Mouse (Mus musculus) WW6 (cell line): ENCODE results near the gene Cacnb3.

ENCODE experiments used
- DNase-seq: peaks from one replicate; pipeline ENCODE4 v3.0.0-alpha.2; 2013; ENCODE audit warnings: low read depth, low spot score

Cacnb3 gene

DNA sequence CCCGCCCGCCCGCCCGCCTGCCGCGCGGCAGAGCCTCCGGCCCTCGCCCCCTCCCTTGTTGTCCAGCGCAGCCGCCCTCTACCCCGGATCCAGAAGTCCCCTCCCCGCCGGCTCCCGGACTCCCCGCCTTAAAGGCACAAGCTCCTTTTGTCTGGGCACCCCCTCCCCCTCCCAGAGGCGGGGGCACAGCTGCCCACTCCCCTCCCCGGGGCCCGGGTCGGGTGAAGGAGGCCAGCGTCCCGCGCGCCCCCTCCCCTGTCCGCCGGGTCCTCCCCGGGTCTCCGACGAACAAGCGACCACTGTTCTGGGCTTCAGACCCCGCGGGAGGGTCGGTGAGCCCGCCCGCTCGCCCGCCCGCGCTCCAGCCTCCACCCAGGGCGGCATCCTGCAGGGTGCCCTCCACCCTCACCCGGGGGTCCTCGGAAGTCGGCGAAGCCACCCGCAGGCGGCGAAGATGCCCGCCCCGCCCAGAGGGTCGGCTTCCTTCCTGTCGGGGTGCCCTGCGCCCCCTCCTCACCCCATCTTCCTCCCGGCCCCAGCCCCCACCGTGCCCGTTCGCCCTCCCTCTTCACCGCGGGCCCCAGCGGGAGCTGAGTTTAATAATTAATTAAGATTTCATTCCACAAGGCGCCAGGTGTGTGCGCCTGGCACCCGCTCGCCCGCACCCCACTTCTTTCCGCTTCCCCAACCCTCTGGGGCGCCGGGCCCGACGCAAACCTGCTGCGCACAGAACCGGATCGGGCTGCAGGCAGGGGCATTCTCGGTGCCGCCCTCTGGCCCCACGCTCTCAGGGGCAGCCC, 21.1 kb upstream of the Cacnb3 start, which contains the start of gene Adcy6:
Gene Adcy6, minus strand, starts transcription at position 746 of the 800 bp plus-strand sequence.
- no peak for DNase-seq

DNA sequence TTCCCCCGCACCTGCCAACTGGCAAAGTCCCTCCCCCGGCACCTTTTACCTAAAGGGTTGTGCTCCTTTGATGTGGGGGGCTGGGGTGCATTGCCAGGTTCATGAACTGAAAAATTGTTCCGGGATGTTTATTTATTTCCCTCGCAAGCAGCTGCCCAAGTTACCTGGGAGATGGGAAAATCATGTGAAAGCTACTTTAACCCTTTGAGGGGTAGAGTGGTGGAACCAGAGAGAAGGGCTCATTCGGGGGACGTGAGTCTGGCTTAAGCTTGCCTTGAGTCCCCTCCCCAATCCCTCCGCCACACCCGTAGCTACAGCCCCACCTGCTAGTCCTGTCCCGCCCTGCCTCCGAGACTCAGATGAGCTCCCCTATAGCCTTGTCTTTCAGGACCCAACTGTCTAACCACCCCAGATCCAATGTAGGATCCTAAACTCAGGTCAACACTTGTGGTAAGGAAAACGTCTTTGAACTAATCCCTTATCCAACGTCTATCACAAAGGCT, 20.5 kb upstream of the Cacnb3 start:
- no peak for DNase-seq

DNA sequence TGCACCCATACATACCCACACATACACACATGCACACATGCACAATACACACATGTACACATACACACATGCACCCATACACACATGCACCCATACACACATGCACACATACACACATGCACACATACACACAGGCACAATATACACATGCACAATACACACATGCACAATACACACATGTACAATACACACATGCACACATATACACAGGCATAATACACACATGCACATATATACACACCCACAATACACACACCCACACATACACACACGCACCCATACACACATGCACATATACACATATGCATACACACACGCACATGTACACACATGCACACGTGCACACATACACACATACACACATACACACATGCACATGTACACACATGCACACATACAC, 18.4 kb upstream of the Cacnb3 start:
- no peak for DNase-seq

DNA sequence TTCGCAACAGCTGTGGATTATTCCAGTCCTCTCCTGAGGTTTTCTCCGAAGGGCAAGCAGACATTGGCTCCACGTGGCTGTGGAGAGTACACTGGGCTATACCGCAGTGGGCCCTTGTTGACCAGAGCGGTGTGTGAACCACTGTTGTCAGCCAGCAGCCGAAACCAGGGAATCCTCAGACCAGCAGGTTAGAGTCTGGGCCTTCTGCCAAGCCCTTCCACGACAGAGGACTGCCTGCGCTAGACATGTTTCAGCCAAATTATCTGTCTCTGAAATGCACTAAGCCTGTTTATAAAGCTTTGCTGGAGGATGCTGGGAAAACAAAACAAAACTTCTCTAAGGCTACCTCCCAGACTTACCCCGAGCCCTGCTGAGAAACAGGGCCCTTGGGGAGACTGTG, 16.1 kb upstream of the Cacnb3 start:
- DNase-seq = no peak

DNA sequence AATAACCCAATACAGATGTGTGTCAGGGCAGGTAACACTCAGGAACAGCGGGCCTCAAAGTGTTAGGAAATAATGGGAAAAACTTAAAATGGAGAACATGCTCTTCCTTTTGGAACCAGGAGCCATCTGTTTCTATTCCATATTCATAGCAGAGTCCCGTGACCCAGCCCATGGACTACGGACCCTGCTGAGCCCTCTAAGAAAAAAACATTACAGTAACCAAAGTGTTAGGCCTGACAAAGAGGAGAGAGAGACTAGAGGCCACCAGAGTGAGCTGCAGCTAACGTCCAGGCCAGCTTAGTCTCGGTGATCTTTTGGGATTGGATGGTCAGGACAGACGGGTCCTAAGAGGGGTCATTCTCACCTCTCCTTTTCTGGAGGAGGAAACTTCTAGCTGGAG, 15.7 kb upstream of the Cacnb3 start:
- no peak for DNase-seq

DNA sequence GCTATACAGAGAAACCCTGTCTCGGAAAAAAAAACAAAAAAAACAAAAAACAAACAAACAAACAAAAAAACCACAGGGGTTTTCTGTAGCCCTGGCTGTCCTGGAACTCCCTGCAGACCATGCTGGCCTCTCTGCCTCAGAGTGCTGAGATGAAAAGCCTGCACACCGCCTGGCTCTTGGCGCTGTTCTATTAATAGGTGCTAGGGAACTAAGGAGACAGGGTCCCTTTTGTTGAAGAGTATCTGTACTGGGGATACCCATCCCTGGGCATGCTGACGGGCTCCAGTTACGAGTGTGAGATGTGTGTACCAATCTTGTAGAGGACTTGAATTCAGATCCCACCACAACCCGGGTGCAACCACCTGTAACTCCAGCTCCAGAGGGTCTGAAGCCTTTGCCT, 14.9 kb upstream of the Cacnb3 start:
- no peak for DNase-seq

DNA sequence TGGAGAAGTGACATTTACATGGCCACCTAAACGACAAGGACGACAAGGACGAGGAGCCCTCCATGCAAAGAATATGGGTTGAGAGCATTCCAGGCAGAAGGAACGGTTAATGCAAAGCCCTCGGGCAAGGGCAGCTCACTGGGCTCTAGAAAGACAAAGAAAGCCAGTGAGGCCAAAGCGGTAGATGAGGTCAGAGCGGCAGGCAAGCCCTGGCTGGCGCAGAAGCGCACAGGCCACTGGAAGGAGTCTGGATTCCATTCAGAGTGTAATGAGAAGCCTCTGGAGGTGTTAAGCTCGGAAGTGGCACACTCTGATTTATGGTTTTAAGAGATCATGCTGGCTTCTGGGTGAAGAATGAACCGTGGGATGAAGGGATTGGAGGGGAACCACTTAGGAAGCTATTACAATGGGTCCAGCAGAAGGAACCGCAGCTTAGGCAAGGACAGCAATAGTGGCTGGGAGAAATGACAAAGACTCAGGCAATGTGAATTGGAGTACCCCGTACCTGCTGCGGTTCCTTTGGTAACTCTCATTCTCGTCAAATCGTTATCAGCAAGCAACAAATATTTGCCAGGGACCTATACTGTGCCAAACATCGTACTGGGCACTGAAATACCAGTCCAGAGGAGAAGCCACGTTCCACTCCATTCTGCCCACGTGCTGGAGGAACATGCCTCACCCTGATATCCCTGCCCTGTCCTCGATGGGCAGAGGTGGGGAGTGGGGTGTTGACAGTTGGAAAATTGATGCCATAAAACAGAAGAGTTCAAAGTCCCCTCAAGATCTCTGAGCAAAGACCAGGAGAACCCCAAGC, 14.1 kb upstream of the Cacnb3 start:
- DNase-seq = no peak

DNA sequence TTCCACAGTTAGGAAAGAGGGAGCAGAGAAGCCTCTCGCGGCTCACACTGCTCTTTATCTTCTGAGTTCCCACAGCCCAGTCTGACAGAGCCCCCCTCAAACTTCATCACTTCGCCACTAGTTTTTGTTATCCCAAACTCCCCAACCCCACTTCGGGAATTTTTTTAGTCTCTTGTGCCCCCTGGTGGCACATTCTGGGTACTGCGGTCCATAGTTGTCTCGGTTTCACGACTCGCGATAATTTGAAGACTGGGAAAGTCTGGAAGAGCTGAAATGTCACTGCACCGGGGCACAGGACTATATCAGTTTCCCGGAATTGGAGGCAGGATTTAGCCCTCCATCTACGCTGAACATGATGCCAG, 13.5 kb upstream of the Cacnb3 start:
- DNase-seq = no peak

DNA sequence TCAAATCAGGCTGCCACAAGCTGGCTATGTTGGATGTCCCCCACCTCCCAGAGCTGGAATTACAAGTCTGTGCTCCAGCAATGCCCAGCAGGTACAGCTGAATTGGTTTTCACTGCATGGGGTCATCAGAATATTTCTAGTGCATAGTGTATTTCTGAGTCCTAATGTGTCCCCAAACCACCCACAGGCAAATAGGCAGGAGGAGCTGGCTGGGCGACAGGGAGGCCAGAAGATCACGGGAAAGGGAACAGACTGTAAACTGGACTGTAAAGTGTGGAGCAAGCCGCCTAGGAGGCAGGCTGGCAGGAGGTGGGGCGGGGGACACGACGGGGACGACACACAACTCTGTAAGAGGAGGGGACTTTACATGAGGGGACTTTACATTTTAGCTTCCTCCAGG, 8.4 kb upstream of the Cacnb3 start:
- DNase-seq = no peak

DNA sequence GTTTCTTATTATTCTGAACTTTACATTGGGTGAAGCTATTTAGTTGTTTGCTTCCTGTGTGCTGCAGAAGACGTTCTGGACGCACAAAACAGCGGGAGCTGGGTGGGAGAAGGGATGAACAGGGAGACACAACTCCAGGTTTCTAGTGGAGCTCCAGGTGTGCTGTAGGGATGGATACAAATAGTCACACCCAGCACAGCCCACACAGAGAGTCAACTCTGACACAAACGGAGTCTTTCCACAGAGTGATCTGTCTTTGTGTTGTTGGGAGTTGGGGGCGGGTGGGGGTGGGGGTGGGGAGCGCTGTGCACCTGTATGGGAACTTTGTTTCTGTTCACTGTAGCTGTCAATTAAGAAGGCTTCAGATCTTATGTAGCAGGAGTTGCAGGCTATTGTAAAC, 7.9 kb upstream of the Cacnb3 start:
- DNase-seq = no peak

DNA sequence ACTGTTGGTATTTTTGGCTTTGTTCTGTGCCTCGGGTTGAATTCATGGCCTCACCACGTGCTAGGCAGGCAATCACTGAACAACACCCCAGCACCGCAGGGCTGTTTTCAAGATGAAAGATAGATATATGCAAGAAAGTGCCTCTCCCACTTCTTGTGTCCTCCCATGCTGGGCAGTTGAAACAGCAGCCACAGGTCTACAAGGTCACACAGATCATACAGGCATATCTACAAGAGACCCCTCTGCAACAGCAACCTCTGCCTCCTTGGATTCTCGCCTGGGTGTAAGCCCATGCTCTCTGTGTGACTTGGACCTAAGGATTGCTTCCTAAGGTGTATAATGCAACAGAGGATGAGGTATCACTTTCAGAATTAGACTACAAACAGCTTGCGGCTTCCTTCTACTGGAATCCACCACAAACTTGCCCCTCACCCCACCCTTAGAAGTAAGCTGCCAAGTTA, 7.2 kb upstream of the Cacnb3 start:
- DNase-seq = no peak

DNA sequence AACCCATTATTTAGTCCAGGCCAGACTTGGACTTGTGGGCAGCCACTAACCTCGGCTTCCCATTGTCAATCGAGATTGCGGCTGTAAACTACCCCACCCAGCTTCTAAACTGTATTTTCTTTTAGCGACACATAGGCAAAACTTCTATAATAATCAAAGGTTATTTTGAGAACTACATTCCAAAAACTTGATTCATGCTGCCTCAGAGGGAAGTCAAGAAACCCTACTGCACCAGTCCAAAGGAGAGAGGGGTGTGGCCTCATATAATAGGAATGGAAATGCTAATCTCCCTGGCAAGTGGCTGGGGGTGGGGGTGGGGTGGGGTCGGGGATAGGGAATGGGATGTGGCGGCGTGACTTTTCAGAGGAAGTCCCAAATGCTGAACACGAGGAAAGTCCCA, 4.6 kb upstream of the Cacnb3 start:
- DNase-seq = no peak

DNA sequence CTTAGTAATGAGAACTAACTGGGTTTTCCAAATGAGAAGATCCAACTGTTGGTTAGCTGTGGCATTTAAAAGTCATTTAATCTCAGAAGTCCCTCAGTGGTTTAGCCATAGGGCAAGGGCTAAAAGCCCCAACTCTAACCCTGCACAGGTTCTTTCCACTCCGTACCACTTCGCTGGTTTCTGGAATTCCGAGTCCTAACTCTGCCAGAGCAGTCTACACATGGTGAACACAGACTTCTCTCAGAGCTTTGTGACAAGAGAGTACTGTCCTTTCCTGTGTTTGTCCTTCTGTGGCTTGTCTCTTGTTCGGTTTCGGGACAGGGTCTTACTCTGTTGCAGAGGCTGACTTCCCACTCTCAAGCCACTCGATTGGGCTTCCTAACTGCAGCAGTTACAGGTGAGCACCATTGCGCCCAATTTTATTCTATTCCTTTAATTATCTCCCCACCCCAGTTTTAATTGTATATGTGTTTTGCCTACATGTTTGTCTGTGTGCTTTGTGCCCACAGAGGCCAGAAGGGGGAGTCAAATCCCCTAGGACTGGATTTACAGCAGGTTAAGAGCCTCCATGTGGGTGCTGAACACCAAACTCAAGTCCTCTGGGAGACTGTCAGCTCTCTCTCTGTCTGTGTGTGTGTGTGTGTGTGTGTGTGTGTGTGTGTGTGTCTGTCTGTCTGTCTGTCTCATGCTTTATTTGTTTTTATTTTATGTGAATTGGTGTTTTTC, 4.0 kb upstream of the Cacnb3 start:
- no peak for DNase-seq

DNA sequence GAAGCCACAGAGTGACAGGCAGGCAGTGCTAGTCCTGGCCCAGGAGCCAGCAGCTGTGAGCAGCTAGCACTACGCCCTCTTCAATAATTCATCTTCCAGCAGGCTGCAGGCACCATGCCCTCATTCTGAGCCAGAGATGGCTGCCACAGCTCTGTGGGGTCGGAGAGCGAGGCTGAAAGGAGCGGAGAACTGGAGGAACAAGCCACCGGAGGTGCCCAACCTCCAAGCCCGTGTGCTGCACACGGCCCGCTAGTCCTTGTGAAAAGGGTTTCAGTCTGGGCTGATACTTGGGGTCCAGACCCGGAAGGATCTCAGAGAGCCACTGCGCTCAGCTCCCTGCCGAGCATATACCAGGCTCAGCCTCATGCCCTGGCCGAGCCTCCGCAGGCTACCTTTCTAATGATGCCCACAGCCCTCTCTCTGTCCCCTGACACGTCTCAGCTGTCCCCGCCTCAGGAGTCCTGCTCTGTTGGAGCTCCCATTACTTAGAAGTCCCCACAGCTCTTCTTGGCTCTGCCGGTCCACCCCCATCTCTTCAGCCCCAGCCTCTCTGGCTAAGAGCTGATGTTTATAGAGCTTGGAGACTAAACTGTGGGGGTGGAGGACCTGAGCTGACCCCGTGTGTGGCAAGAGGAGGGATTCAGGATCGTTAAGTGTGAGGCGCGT, 1.9 kb upstream of the Cacnb3 start:
- DNase-seq = no peak

DNA sequence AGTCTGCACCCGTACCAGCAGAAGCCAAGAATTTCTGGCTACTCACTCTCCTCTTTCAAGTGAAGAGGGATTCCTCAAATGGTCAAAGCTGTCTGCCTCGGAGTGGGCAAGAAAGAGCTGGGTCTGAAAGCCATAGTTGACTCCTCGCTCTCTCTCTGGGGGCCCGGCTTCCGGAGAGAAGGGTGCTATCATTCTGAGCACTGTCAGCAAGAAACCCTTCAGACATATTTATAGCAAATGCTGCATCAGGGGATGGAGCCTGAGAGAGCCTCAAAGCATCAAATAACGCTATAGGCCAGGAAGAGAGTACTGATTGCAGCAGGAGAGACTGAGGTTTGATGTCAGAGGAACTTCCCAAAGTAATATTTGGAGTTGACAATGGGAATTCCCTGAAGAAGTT, 1.2 kb upstream of the Cacnb3 start:
- no peak for DNase-seq

DNA sequence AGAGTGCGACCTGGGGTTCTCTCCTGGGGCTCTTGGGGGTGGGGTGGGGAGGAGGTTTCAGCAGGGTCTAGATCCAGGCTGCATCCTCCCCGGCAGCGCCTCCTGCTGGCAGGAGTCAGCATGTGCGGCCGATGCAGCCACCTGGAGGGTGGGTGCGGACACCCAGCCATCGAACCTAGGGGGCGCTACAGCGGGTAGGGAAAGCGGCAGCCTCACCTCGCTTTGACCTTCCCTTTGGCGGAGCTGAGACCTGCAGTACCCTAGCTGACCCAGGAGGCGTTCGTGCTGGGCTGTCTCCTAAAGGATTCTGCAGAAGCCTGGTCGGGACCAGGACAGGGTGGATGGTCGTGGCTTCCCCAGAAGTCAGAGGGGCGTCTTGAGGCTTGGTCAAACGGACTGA, 853 bp downstream of the Cacnb3 start:
- DNase-seq = peak; percentile 90

DNA sequence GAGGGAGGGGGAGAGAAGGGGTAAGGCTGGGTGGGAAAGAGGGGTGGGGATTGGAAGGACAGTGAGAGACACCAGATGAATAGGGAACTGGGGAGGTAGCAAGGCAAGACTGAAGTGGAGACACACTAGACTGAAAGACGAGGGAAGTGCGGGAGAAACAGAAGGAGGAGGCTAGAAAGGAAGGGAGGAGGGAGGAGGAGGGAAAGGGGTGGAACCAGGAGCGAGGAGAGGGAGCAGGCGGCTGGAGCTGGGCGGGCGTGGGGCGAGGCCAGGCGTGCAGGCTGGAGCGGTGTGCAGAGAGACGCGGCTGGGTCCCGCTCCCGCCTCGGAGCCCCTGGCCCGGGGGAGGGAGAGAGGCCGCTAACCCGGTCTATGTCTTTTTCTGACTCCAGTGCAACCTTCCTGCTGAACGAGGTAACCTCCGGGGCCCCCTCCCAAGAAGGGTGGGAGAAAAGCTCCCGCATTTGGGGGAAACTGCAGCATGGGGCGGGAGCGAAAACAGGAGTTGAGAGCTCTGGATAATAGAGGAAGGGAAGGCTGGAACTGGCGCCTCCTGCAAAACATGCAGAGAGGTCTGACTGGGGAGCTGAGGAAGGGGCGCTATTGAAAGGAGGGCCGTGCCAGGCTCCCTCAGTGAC, 1.6 kb downstream of the Cacnb3 start:
- no peak for DNase-seq

DNA sequence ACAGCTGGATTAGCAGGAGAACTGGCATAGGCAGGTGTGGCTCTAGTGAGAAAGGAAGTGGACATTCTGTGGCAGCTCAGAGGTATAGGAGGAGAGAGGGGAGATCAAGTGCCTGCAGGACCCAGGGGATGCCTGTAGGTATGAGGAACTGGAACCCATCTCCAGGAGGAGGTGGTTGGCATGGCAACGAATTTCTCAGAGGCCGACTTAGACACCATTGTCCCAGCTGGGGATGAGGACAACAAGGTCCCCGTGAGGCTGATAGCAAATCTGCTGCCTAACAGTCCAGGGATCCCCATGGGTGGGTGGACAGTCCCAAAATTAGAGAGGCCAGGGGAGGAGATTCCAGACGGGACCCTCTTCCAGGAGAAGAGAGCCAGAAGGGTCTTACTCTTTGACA, 2.3 kb downstream of the Cacnb3 start:
- no peak for DNase-seq

DNA sequence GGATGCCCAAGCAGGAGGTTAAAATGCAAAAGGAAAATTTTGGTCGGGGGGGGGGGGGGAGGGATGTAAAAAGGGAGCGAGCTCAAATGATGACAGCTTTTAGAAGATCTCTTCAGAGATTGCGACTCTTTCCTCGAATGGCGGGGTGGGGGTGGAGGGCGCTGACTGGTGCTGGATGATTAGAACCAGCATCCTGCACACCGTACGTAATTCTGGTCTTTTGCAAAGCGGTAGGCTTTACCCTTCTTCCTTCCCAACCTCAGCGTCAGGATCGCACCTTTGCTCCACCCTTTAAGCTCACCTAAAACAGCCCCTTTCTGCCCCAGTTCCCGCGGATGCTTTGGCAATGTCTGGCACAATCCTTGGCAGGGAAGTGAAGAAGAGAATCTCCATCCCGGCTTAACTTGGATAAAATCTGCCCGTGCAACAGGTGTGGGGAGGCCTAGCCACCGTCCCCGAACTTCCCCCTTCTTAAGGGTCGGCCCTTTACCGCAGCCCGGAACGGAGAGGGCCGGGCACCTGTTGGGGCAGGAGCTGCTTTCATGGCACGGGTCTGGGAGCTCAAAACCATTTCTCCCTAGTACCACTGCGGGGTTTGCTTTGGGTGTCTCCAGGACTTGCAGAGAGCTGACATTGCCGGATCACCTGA, 3.3 kb downstream of the Cacnb3 start:
- DNase-seq = no peak

DNA sequence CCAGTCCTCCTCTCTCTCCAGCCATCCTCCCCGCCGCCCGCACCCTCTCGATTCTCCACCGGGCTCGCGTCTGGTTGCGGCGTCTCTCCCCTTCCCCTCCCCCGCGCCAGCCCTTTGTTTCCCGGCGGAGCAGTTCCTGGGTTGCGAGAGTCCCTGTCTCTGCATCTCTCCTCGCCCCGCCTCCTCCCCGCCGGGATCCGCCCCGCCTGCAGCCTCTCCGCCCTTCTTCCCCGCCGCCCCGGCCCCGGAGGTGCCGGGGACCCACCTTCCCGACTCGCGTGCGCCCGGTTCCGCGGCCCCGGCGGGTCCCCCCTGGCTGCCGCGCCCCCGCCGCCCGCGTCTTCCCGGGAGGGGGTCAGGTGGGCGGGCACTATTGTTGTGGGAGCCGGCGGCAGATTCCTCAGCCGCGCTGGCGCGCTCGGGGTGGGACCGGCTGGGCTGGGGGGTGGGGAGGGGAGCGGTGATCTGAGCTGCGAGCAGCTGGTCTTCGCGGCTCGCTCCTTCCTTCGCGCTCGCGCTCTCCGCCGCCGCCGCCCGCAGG, 4.0 kb downstream of the Cacnb3 start:
- peak; percentile 65 for DNase-seq
